Mouse (Mus musculus) layer of hippocampus, postnatal 25 days (tissue): ENCODE results near the gene Ehd4. TPM values are rescaled to one million over a fixed set of nuclear protein-coding genes. Genes with fewer than 3 reads are reported as not detected.

Experiments used
- DNase-seq, 2 experiments: peaks; one replicate each; pipeline ENCODE4 v3.0.0; 2022; ENCODE audit warnings: mixed read lengths in 2 of 2, low spot score in 1 of 2; ENCODE audit errors: extremely low spot score in 1 of 2
- total RNA-seq, 2 experiments: library from RNA; stranded (reverse); gene quantifications; 2 replicates each; pipeline ENCODE4 v1.2.3; 2021

The Ehd4 gene
- total RNA-seq, 2 experiments from 2014 or later: 5.3 to 5.6 TPM

- peak in 1 of 2 experiments; percentile 33 for DNase-seq
Measured at GRCm38 (mm10) chr2:120084593-120085361, 69.6 kb downstream of the Ehd4 start.

DNA sequence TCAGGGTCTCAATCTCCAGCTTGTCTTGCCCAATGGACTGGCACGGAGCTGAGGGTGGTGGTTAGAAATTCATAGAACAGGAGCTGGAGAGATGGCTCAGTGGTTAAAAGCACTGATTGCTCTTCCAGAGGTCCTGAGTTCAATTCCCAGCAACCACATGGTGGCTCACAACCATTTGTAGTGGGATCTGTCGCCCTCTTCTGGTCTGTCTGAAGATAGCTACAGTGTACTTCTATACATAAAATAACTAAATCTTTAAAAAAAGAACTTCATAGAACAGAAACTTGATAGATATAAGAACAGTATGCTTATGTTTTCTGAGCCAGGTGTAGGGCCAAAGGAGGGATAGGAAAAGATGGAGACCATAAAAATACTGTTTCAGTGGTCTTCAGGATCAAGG lies 72.0 kb downstream of the Ehd4 start:
- DNase-seq: no peak

DNA sequence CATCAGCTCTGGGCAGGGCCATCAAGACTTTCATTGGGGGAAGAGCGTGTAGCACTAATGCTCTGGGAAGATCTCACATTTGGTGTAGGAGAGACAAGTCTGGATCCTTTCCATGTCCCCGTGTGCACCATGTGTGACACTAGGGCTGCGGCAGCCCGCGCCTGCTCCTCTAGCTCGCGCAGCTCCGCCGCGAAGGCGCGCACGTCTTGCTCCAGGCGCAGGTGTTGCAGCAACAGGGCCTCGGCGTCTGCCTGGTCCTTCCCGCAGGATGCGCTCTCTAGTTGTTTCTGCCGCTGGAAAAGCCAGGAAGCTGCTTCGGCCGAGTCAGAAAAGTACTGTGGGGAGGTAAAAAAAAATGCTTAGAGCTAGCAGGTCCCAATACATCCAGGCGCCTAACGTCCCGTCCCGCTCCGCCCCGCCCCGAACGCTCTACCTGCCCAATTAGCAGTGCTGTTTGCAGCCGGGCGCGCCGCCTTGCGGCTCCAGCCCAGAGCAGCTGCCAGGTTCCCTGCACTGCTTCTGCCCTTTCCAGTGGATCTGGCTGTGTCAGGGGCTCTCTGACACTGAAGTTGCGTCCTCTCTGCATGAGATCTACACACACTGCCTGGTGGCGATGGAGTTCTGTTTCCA lies 78.2 kb downstream of the Ehd4 start:
- peak in 1 of 2 experiments; percentile 40 for DNase-seq

DNA sequence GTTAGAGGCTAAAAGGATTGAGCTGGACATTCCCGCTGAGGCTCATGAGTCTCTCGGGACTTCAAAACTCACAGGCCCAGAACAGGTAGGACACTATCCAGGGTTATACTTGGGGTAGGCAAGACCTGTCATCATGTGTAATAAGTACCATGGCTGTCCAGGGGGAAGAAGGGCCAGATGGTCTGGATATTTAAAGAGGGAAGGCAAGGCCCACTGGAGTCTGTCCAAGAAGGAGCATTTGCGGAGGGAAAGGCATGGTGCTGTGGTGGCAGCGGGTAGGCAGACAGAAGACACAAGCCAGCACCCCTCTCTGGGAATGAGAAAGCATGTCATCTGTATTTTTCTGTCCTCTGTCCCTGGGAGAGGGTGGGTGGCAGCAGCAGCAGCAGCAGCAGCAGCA lies 80.3 kb downstream of the Ehd4 start:
- no peak for DNase-seq

DNA sequence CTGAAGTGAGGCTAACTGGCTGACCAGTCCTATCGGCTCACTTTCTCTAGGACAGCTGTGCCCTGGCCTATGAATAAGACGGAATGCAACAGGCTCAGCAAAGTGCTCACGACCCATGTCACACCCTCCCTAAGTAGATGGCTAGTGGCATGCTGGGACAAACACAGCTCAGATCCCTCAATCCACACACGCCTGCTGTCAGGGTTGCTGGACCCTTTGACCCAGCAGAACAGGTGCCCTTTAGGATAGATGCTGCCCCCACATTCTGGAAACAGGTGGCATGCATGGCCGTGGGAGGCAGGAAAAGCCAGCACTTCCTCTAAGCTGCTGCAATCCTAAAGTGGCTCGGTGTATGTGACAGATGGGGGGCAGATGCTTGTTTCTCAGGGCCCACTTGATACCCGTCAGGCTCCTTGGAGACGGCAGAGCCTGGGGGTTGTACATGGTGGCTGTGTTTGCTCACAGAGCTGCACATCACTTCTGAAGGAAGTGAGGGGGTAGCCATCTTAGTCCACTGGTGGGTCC lies 84.9 kb downstream of the Ehd4 start:
- peak; percentile 40 to 46 for DNase-seq

DNA sequence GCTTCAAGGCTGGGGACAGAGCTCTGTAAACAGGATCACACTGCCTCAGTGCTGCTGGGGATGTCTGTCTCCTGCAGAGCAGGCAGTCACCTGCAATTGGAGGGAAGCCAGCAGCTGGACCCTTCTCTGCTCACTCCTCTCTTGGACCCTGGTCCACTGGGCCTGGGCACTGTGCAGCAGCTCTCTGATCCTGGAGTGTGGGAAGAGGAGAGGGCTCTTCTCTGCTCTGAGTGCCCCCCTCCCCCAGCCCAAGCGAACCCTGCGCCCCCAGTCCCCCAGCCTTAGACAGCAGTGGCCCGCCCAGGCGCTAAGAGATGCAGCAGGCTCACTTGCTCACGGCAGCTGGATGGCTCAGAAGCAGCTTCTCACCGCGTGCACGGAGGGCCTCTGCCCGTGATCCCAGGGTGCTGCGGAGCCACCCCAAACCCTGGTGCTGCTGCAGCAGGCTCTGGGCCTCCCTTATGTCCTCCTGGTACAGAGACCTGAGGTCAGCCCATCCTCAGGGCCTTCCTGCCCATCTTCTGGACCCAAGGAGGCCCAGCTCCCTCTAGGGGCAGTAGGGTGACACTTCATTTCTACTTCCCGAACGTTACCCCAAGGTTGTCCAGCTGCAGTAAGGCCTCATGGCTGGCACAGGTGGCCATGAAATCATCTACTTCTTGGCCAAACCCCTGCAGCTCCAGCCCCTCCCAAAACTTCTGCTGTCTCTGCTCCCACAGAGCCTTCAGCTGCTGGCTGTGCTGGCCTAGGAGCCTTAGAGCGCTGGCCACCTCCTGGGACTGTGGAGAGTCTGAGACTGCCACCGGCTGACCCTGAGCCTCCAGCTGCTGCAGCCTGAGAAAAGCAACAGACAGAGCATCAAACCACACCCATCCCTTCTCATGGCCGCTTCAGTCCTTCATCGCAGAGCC lies 85.6 kb downstream of the Ehd4 start:
- DNase-seq: no peak

- no peak for DNase-seq
Measured at GRCm38 (mm10) chr2:120066224-120066623, 88.2 kb downstream of the Ehd4 start.

DNA sequence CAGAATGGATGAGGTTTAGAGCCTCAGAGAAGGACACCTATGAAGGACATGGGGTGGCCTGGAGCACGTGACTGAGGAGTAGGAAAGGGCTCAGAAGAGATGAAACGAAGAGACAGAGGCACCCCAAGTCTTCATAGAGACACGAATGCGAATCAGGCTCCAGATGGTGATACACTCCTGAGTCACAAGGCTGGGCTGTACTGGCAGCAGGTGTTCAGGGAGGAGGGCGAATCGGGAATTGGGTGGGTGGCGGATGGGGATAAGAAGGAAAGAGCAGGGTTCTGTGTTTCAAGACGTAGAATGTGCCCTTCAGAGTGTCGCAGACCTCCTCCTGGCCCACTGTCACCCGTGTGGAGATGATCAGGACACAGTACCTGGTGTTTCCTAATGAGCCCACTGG lies 89.2 kb downstream of the Ehd4 start:
- DNase-seq: no peak

- DNase-seq: no peak
Measured at GRCm38 (mm10) chr2:120064639-120065038, 89.8 kb downstream of the Ehd4 start.

DNA sequence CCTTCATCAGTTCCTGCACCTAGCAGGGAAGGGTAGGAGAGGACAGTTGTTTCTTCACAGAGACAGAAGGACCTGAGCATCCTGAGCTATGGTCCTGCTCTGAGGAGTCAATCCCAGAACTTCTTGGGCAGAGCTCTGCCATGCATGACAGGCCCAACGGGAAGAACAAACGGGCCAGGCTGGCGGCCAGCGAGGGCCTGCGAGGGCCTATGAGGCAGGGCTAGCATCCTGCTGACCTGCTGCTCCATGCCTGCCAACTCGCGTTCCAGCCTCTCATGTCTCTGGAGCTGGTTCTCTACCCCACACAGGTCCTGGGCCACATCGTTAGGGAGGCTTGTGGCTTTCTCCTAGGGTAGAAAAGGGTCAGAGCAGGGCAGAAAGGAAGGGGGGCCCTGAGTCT lies 92.2 kb downstream of the Ehd4 start:
- DNase-seq: no peak

GRCm38 (mm10) chr2:120060651-120061050 lies 93.8 kb downstream of the Ehd4 start:
- no peak for DNase-seq

GRCm38 (mm10) chr2:120060190-120060589 lies 94.2 kb downstream of the Ehd4 start:
- no peak for DNase-seq

DNA sequence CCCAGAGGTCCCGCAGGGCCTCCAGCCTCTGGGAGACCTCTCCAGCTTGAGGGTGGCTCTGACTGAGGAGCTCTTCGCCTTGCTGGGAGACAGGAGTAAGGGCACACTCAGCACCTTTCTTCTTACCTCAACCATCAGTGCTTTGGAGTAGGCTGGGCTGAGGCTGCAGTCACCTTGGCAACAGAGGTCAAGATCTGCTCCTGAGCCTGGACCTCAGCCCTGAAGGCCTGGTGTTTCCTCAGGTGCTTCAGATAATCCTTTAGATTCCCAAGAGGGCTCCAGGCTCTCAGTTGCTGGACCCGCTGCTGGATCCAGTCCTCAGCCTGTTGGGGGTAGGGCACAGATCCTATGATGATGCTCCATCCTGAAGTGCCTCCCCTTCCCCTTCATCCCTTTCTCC lies 94.9 kb downstream of the Ehd4 start:
- no peak for DNase-seq

DNA sequence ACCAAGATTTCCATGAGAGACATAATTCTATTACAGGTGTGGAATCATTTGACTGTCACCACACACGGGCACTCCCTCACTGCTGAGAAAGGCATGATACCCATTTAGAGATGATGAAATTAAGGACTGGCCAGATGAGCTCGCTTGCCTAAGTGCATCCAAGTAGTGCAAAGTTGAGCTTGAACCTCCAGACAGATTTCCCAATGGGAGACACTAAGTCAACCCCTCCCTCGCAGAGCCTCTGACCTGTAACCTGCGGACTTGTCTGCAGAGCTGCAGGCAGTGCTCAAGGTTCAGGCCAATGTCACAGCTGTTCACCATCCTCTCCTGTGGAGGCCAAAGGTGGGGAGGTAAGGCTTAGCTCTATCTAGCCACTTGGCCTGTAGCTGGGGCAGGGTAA lies 95.6 kb downstream of the Ehd4 start:
- no peak for DNase-seq

GRCm38 (mm10) chr2:120055923-120056322 lies 98.5 kb downstream of the Ehd4 start:
- DNase-seq: no peak

DNA sequence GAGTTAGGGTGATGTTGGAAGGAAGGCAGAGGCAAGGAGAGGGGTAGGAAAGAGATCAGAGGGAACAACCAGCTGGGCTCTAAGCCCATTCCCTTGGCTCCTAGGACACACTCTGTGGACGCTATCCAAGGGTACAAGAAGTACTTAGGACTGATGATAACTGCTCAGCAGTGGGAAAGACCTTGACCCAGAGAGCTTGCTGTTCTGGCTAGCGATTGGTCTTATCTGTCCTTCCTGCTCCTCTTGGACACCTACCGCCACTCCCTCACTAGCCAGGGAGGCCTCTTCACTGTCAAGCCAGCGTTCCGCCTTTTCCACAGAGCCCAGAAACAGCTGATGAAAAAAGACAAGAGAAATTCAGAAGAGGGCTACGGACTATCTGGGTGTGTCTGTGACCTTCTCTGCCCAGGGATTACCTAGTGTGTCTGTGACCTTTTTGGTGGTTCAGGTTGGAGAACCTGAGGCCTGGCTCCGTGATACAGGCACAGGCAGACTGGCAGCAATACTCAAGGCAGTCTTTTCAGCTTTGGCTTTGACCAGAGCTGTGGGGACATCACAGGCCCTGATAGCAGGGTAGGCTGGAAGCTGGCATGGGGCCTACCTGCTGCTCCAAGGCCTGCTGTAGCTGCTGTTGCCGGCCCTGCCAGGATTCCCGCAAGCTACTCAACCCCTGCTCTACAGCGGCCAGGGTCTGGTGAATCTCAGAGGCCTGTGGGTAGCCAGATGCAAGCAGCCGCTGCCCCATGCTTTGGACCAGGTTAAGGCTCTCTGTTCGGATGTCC lies 99.4 kb downstream of the Ehd4 start:
- no peak for DNase-seq

GRCm38 (mm10) chr2:120051405-120051804 lies 103.0 kb downstream of the Ehd4 start:
- DNase-seq: no peak

- DNase-seq: peak in 1 of 2 experiments; percentile 44
Measured at GRCm38 (mm10) chr2:120049632-120050274, 104.7 kb downstream of the Ehd4 start.

- DNase-seq: no peak
Measured at GRCm38 (mm10) chr2:120048173-120048572, 106.2 kb downstream of the Ehd4 start.
